Mouse (Mus musculus): ENCODE data around the gene Lnx1.

Lnx1 gene

GRCm38 (mm10) chr5:74656410-74656809, 46.3 kb downstream of the Lnx1 start:
- no peak for DNase-seq (ENCODE audit: extremely low read depth, low read depth, low spot score)

- no peak for DNase-seq (ENCODE audit: extremely low read depth, low read depth, low spot score)
These were observed 48.2 kb downstream of the Lnx1 start for GRCm38 (mm10) chr5:74654527-74654926.

GRCm38 (mm10) chr5:74653766-74654165, 48.9 kb downstream of the Lnx1 start:
- no peak for DNase-seq (ENCODE audit: extremely low read depth, low read depth, low spot score)

GRCm38 (mm10) chr5:74649122-74649521, 53.6 kb downstream of the Lnx1 start:
- no peak for DNase-seq (ENCODE audit: extremely low read depth, low read depth, low spot score)

GRCm38 (mm10) chr5:74648216-74648615, 54.5 kb downstream of the Lnx1 start:
- DNase-seq (ENCODE audit: extremely low read depth, low read depth, low spot score): no peak

- no peak for DNase-seq (ENCODE audit: extremely low read depth, low read depth, low spot score)
These were observed 55.1 kb downstream of the Lnx1 start for GRCm38 (mm10) chr5:74647584-74647984.

- DNase-seq (ENCODE audit: extremely low read depth, low read depth, low spot score): no peak
These were observed 60.4 kb downstream of the Lnx1 start for GRCm38 (mm10) chr5:74642291-74642690.

GRCm38 (mm10) chr5:74641000-74641399, 61.7 kb downstream of the Lnx1 start:
- no peak for DNase-seq (ENCODE audit: extremely low read depth, low read depth, low spot score)

- no peak for DNase-seq (ENCODE audit: extremely low read depth, low read depth, low spot score)
These were observed 62.2 kb downstream of the Lnx1 start for GRCm38 (mm10) chr5:74640504-74640903.

GRCm38 (mm10) chr5:74639516-74639915, 63.2 kb downstream of the Lnx1 start:
- DNase-seq (ENCODE audit: extremely low read depth, low read depth, low spot score): no peak

- no peak for DNase-seq (ENCODE audit: extremely low read depth, low read depth, low spot score)
These were observed 68.3 kb downstream of the Lnx1 start for GRCm38 (mm10) chr5:74634391-74634790.

GRCm38 (mm10) chr5:74633453-74633852, 69.3 kb downstream of the Lnx1 start:
- DNase-seq (ENCODE audit: extremely low read depth, low read depth, low spot score): no peak

- no peak for DNase-seq (ENCODE audit: extremely low read depth, low read depth, low spot score)
These were observed 70.2 kb downstream of the Lnx1 start for GRCm38 (mm10) chr5:74632369-74633114.

GRCm38 (mm10) chr5:74628001-74628400, 74.7 kb downstream of the Lnx1 start:
- DNase-seq (ENCODE audit: extremely low read depth, low read depth, low spot score): no peak

GRCm38 (mm10) chr5:74624385-74624784, 78.3 kb downstream of the Lnx1 start:
- no peak for DNase-seq (ENCODE audit: extremely low read depth, low read depth, low spot score)

GRCm38 (mm10) chr5:74623316-74624000, 79.3 kb downstream of the Lnx1 start:
- no peak for DNase-seq (ENCODE audit: extremely low read depth, low read depth, low spot score)

GRCm38 (mm10) chr5:74621691-74622470, 80.8 kb downstream of the Lnx1 start:
- DNase-seq (ENCODE audit: extremely low read depth, low read depth, low spot score): no peak

GRCm38 (mm10) chr5:74618573-74619059, 84.1 kb downstream of the Lnx1 start:
- DNase-seq (ENCODE audit: extremely low read depth, low read depth, low spot score): no peak

- DNase-seq (ENCODE audit: extremely low read depth, low read depth, low spot score): no peak
These were observed 84.7 kb downstream of the Lnx1 start for GRCm38 (mm10) chr5:74617816-74618572.

- DNase-seq (ENCODE audit: extremely low read depth, low read depth, low spot score): no peak
These were observed 89.1 kb downstream of the Lnx1 start for GRCm38 (mm10) chr5:74613491-74614151.
